Mouse (Mus musculus) cerebellum, adult 2 months (tissue): ENCODE measurements around the gene Mafg.

ENCODE experiments used
- CTCF ChIP-seq: fragments of 200-500 bp; IDR thresholded peaks from 2 replicates; pipeline ENCODE4 v1.5.1; 2011; ENCODE audit warnings: low read depth, mild to moderate bottlenecking, control low read depth, low read length, moderate library complexity, borderline replicate concordance; ENCODE audit not compliant: insufficient read depth
- POLR2A ChIP-seq: fragments of 200-500 bp; IDR thresholded peaks from 2 replicates; pipeline ENCODE4 v1.6.1; 2011; ENCODE audit warnings: low read length, control low read depth, borderline replicate concordance; ENCODE audit not compliant: insufficient read depth

GRCm38 (mm10) chr11:120631726-120632448, 1.5 kb downstream of the Mafg start:
- TF ChIP-seq CTCF (no peak), POLR2A (no peak)
